Mouse (Mus musculus) cerebellum, postnatal 14 days (tissue): ENCODE data around the gene Nckap5.
A peak's percentile ranks its signal among the peaks of the same experiment; 100 is the strongest.
"Not testable (repeated sequence)": the region's sequence is repeated elsewhere in the genome, so short reads cannot be mapped to it uniquely, and the experiment has no call there.

Experiments used
- DNase-seq, 2 experiments: peaks; one replicate each; pipeline ENCODE4 v3.0.0; 2021; ENCODE audit warnings: mixed read lengths in 2 of 2

The Nckap5 gene

DNA sequence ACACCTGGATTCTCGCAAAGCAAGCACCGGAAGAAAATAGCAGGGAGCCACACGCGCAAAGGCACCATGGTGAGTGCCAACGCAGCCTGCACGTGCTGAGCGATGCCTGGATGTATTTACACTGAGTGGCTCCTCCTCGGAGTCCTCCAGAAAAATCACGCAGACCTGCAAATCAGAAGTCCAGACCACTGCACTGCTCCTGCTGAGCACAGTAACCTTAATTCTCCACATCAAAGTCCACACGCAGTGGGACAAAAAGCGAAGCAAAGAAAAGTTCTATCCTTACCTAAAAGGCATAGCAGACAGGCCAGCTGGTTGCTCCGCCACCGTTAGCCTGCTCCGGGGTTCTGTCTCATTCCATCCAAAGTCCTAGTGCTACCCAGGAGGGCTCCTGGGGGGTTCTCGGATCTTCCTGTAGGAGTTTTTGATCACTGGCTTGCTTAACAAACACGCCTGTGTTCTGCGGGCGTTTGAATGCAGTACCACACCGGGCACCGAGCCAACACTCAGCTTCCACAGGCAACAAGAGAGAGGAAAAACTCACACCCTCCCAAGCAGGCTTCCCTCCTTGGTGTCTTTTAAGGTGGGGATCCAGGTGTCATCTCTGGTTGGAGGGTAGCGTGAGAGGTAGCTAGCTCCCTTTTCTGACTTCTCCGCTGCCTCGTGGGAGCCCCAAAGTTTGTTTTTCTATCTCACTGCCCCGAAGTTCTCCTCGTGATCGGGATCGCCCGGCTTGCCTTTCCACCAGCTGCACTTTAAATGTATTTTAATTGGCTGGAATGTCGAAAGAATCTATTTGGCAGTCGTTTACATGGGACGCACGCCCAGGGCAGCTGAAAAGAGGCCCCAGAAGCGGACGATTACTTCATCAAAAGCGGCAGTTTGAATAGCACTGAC lies at the start of gene Nckap5:
TSS of gene Nckap5 (minus strand) at position 769 of the 897 bp plus-strand sequence.
- DNase-seq = peak; percentile 74 to 80

DNA sequence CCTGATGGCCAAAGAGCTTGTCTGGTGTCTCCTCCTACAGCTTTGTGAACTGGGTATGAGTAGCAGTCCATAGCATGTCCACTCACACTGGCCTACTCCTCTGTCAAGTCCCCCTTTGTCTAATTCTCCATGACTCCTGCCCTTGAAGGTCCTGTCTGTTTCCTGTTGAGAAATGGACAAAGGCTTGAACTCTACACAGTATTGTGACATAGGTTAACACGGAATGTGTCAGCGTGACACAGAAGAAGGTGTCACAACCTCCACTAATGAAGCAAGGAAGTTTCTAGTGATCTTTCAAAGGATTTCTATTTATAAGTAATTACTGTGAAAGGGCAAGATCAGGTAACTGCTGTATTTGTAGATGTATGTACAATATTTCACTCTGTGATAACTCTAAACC lies 46.9 kb upstream of the Nckap5 start:
- DNase-seq = no peak

DNA sequence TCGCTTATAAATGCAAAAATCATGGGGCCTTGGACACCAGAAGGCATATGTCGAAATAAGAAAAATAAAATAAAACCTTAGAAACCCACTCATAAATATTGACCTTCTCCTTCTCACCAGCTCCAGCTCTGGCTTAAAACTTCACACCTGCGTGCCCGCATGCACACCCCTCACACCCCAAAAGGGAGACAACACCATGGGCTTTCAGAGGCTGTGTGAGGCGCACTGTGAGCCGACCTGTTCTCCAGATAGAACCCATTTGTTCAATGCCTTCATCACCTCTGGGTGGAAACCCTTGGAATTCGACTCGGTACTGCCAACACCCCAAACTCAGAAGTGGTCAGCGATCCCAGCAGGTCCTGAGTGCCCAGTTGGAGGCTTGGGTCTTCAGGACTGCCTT lies 37.8 kb upstream of the Nckap5 start:
- DNase-seq = no peak

DNA sequence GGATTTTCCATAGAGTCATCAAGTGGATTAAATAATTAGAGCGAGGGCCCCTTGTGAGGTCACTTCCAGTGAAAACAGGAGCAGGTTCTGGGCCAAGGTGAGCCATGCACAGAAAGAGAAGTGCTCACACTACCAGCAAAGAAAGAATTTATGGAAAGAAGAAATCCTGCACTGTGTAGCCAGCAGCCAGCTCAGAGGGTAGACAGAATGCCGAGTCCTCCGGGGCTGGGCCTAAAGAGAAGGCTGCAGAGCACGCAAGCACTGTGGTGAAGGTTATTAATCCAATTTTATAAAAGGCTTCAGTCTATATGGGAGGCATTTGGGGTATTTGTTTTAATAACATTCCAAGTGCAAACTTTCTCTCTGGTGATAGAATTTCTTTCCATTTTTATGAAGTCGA lies 37.3 kb upstream of the Nckap5 start:
- no peak for DNase-seq

DNA sequence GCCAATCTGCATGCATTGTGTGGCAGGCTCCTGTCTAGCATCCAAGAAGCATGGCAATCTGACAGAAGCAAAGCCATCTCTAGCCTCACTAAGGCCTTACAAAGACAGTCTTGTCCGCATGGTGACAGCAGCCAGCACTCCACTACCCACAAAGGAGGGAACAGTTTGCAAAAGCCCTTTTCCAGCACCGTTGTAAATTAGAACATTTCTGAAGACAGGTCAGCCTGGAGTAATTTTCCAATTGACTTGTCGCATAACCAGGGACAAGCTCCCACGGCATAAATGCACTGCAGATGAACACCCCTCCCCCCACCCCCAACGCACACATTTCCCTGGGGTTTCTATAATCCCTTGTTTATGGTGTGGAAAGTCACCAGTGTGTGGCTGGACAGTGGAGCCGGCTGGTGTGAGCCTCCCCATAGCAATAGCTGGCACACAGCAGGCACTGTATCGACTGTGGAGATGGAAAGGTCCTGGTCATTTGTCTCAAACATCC lies 35.0 kb upstream of the Nckap5 start:
- DNase-seq = peak; percentile 37 to 56

DNA sequence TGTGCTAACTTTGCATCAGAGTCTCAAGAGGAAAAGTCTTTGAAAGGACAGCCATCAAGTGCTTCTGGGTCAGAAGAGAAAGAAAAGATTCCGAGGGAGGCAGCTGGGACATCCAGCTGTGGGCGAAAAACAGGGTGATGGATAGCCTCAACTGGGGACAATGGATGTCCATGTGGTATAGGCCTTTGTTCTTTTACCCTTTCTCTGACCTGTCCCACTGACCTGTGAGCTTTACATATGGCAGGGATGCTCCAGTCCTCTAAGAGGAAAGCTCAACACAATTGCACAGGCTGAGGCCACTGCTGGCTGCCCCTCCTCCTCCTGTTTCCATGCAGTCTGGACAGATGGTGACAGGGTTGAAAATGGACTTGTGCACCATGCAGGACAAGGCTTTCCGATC lies 31.2 kb upstream of the Nckap5 start:
- no peak for DNase-seq

DNA sequence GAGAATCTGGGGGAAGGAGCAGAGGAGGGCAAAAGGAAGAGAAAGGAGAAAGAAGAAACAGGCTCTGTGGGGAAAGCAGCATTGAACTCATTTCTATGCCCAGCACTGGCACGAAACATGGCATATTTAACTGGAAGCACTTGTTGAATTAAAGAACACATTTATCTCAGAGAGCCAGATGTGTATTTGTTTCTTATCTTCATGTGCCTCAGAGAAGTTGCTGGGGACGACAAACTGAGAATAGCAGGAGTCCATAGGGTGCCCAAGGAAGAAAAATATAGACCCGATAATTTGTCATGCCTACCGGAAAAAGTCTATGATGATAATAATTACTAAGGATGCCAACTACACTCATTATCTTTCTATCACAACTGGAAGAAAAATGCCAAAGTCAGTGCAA lies 29.9 kb upstream of the Nckap5 start:
- DNase-seq = no peak

DNA sequence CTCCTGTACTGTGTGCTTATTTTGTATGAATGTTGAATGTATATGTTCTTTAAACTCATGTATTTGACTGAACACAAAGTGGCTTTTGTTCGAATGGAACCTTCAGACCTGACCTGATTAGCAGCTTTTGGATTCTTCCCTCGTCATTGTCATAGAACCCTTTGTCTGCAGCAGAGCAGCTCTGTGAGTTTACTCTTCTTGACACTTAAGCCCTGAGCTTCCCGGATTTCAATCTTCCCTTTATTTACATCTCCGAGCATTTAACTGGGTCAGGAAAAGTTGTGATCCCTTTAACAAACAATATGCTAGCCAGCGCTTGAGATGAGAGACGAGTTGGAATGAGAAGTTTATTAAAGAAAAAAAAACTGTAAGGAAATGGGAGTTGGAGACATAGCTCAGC lies 18.9 kb upstream of the Nckap5 start:
- DNase-seq = no peak

DNA sequence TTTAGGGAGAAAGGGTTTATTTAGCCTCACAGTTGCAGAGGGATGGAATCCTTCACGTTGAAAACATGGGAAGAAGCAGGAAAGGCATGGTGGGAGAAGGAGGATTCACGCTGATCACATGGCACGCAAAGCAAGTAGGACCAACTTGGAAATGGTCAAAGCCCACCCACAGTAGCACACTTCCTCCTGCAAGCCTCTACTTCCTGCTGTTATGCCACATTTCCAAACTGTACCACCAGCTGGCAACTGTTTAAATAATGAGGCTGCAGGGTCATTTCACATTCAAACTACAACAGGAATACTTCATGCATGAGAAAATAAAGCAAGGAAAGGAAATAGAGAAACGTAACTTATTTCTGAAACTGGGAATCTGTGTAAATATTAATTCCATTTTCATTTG lies 15.7 kb upstream of the Nckap5 start:
- peak in 1 of 2 experiments; percentile 5 for DNase-seq

DNA sequence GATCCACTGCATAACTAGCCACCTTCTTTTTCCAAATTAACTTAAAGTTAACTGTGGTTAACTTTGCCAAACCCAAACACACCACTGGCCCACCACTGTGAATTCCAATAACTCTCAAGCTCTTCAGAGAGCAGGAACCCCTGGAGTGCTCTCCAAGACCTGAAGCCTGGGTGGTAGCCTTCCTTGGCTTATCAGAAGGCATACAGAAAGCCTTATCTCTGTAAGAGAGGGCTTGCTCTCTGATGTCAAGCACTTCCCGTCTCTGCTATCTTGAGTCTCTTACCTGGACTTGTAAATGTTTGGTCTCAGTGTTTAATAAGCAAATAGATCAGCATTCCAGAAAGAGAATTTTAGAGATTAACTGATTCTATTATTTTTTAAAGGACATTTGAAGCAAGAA lies 2.3 kb upstream of the Nckap5 start:
- DNase-seq = no peak

DNA sequence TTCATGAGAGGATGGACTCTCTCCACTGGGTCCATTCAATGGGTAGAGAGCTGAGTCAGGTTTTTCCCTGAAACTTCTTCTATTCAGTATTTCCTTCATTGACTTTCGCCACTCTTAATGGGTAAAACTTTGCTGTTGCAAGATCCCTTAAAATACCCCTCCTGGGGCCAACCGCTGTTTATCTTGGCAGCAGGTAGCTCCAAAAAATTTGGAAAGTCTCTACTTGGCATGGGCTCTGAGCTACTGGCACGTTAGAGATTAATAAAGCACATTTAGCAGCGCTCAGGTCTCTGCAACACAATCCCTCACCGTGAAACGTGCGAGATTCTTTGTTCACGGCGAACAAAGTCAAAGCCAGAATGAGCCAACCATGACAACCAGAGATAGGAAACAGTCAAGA lies 1.6 kb downstream of the Nckap5 start:
- DNase-seq = no peak

DNA sequence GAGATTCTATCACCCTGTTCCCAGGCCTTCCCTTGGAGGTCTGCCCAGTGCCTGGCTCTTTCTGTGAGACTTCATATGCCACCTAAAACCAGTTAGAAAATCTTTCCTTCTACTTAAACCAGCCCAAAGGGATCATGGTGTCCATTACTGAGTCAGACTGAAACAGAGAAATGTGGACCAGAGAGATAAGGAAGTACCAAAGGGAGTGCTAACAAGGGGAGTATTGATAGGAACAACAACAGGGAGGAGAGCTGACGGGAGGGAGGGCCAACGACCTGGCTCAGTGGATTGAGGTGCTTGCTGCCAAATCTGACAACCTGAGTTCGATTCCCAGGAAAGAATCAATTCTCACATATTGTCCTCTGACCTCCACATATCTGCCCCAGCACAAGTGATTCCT lies 5.8 kb downstream of the Nckap5 start:
- no peak for DNase-seq

DNA sequence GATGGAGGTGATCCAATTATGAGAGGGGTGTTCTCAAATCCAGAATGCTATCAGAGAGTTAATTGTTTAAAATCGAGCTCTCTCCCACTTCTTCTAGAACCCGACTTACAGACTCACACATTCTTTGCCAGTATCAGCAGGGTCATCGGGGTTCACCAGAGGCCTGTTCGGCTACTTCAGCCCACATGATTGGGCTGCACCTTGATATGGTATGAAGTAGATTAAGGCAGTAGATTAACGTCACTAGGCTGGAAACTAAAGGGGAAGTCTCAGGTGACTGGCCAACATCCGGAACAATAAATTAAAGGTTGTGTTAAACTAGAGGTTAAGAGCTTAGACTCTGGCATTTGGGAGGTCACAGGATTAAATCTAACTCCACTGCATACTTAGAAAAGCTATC lies 8.4 kb downstream of the Nckap5 start:
- DNase-seq = no peak

DNA sequence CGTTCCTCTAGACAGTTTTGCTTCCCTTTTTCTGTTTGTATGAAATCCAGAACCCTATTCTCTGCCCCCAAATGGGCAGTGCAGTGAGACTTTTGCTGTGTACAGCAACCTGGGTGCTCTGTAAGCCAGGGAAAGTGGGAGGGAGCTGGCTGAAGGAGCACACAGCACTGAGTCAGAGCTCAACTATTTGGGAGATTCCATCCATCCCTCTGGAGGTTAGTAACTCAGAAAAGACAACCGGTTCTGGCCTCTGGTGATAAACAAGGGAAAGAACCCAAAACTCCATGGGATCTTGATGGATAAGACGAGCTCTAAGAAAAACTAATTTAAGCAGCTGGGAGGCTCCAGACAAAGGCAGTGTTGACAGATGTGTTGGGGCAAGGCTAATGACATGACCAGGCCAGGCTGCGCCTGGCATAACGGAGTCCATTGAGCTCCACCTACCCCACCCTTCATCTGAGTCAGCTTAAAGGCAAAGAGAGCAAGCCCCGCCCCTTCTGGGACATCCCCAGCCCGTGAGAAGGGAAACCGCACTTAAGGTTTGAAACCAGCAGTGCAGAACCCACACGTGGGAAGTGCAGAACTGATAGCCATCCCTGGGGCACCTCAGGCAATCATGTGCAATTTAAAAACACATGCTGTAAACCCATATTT lies 13.1 kb downstream of the Nckap5 start:
- DNase-seq = no peak

DNA sequence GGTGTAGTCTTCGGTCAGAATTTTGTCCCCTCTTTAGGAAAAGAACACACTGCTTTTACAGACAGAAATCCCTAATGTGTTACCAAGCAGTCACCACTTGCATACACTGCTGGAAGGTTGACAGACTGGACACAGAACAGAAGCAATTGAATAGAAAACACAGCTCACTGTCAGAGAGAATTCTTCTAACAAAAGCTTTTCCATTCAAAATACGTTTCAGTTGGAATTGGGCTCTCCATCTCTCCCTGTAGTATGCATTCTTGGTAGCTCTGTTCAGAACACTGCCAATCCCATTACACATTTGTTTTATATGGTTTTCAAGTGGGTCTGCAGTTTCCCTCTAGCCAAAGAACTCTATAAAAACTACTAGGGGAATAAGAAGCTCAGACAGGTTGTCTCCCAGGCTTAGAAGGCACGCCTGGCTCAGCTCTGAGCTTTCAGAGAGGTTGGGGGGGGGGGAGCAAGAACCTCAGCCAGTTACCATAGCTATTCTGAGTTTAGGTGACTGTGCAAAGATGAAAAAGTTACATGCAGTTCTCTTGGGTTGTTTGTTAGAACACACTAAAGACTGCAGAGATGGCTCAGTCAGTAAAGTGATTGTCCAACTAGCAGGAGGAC lies 23.5 kb downstream of the Nckap5 start:
- DNase-seq = no peak

DNA sequence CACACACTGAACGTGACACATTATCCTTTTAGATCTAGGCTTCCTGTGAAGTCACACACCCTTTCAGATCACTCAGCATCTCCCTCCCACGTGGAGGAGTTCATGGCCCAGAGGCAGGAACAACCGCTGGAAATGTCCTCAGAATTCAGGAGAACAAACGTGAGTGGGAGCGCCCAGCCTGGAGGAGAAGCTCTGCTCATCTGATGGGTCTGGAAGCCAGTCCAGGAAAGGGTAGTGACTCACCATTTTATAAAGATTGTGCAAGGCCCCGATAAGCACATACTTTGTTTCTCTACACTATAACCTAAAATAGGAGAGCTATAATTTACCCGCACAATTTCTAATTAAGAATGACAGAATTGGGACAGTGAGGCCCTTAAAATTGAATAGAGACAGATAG lies 24.1 kb downstream of the Nckap5 start:
- no peak for DNase-seq

DNA sequence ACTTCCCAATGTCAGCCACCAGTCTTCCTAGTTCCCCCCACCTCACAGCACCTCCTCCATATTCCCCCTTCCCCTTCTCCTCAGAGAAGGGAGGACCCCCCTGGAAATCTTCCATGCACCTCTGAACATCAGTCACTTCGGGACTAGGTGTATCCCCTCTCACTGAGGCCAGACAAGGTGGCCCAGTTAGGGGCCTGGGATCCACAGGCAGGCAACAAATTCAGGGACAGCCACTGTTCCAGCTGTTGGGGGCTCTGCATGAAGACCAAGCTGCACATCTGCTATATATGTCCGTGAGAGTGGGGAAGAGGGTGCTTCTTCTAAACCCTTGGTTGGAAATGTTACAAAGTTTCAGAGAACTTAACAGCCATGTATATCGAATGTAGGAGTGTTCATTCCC lies 28.2 kb downstream of the Nckap5 start:
- DNase-seq = no peak

DNA sequence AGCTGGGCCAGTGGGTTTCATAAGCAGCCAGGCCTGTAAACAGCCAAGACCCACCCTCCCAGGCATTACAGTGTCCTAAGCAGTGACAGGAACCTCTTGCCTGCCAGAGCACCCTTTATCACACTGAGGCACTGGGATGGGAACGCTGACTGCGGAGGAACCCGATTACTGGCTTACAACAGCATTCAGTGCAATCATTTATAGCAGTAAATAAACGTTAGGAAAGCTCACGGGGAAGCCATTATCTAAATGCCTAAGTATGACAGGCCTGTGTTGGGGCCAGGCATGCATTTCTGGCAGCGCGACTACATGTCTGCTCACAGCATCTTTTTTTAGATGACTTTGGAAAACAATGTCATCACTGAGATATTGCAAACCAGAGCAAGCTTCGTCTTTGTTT lies 28.9 kb downstream of the Nckap5 start:
- DNase-seq = no peak

DNA sequence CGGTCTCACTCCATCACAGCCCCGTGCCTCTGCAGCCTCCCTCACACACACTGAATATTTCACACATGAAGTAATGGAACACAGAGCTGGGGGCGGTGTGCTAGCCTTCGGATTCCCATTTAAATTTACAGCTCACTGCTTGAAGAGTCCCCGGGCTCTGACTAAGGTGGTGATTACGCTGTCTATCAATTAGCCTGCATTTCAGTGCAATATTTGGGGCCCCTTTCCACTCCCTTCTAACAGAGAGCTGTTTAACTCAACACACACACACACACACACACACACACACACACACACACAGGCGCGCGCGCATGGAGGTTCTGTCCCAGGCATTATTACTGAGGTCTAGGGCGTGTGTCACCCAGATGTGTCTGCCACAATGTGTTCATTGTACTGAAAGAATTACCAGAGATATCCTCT lies 31.2 kb downstream of the Nckap5 start:
- DNase-seq = no peak

DNA sequence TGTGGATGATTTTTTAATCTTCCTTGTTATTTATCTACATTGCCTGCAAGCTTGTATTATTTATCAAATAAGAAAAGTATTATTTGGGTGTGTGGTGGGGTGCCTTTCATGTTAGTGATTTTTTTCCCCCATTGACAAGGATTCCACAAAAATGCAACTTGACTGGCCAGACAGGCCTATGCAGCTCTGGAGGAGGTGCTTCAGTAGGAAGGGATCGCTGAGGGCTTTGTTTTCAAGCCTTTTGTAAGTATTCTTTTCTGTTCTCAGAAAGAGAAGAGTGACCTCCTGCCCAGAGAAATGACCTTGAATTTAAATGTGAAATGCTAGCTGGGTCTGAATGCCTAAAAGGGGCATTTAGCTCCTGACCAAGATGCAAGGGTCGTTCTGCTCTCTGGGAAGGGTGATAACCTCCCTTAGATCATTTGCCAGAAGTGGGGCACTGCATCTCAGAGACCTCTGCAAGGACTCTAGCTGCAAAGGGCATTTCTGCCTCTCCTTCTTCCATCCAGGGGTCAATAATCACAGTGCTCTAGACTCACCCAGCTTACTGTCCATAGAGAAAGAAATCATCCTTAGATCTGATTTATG lies 50.2 kb downstream of the Nckap5 start:
- DNase-seq = not testable (repeated sequence)

DNA sequence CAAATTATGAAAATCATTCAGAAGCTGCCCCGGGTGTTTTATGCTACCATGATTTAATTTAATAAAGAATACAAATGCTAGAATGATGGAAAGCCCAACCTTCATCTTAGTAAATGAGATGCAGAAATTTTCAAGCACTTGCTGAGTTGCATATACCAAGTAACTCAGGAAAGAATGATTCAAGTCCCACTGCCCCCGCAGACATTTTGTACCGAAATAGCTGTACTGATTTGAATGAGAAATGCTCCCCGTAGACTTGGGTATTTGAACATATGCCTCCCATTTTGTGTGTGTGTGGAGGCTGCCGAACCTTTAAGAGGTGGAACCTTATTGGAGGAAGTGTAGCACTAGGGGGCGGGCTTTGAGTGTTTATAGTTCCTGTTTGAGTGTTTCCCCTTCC lies 56.7 kb downstream of the Nckap5 start:
- DNase-seq = not testable (repeated sequence)

DNA sequence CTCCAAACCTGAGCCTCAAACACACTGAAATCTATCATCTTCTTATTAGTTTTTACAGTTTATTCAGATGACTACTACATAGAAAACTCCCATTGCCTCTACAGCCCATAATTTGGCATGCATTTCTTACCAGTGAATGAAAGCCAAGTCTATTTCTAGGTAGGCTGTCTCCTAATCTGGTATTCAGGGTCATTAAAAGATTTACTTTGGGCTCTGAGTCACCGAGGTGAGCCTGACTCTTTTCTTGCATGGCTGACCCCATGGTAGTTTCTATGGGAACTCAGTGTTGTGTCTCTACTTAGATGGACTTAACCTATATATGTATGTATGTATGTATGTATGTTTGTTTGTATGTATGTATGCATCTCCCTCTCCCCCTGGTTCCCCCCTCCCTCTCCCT lies 63.6 kb downstream of the Nckap5 start:
- DNase-seq = no peak

DNA sequence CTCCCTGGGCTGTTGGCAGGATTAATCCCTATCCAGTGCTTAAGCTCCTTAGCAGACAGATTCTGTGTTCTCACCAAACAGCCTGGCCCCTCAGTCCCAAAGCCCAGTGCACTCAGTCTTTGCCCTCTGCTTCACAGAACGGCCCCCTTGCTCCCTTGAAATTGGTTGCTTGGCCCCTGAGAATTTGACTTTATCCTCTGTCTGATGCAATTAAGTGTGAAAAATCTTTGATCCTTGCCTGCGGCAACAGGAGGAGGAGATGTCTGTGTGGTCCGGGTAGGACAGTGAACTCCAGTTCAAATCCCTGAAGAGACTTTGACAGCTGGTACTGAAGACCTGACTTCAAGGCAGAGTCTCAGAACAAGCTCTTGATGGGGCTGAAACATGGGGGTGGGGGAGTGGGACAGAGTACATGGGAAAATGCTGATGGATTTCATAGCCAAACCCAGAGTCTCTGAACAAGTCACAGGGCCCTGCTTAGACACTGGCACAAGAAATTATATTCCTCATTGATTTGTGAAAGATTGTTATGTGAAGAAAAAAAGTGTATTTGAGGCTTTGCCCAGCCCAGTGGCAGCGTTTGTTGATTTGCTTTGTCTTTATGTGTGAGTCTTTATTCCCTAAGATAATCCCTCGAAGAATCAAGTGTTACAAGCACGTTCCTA lies 65.0 kb downstream of the Nckap5 start:
- DNase-seq = no peak
